Mouse (Mus musculus): ENCODE data around the gene Pheta1. TPM values are rescaled to one million over a fixed set of nuclear protein-coding genes. Genes with fewer than 3 reads are reported as not detected.
A peak's percentile ranks its signal among the peaks of the same experiment; 100 is the strongest.
"Not testable (repeated sequence)": the region's sequence is repeated elsewhere in the genome, so short reads cannot be mapped to it uniquely, and the experiment has no call there.

Gene Pheta1
- polyA plus RNA-seq, 1 experiment from 2014 or later = 0.86 TPM

DNA sequence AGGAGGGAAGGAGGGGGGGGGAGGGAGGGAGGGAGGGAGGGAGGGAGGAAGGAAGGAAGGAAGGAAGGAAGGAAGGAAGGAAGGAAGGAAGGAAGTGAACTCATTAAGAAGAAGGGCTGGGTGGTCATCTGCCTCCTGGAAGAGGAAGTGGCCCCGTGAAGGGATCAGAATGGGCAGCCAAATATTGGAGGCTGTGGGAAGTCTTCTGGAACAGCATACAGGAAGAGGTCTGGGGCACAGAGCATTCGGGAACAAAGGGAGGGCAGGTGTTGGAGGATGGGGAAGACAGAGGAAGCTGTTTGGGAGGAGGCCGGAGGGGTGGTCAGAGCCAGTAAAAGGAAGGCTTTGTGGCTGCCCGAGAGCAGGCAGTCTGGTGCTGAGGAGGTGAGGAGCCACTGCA, 3.4 kb upstream of the Pheta1 start:
- Histone ChIP-seq H3K27ac (peak overlapping the region; percentile 74), H3K4me3 (ENCODE audit: inconsistent target) (no peak overlapping the region), H3K79me2 (ENCODE audit: inconsistent target) (peaks cover 13% of the 10 kb centered on the region; the same call in 1 of the 2 replicates), H3K36me3 (ENCODE audit: inconsistent target) (no peaks in the 10 kb centered on the region)
- 0% methylated on average over 4 of the region's 4 CpGs for WGBS (ENCODE audit: missing documents)

DNA sequence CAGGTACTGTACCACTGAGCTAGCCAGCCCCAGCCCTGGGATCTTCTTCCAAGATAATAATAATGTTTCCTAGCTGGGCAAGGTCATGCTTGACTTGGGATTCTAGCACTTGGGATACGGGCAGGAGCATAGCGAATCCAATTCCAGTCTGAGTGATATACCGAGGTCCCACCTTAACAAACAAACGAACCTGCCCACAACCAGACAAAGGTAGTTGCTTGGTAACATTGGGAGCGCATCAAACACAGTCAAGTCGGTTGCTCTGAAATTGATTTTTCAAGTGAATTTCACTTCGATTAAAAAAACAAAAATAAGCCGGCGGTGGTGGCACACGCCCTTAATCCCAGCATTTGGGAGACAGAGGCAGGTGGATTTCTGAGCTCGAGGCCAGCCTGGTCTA, 2.5 kb upstream of the Pheta1 start:
- H3K79me2 ChIP-seq (ENCODE audit: inconsistent target) = peaks cover 18% of the 10 kb centered on the region; the same call in 1 of the 2 replicates
- WGBS (ENCODE audit: missing documents) = 95% methylated on average over 11 of the region's 11 CpGs
- H3K27ac ChIP-seq = peak overlapping the region; percentile 74
- H3K36me3 ChIP-seq (ENCODE audit: inconsistent target) = no peaks in the 10 kb centered on the region
- no peak overlapping the region for H3K4me3 ChIP-seq (ENCODE audit: inconsistent target)

DNA sequence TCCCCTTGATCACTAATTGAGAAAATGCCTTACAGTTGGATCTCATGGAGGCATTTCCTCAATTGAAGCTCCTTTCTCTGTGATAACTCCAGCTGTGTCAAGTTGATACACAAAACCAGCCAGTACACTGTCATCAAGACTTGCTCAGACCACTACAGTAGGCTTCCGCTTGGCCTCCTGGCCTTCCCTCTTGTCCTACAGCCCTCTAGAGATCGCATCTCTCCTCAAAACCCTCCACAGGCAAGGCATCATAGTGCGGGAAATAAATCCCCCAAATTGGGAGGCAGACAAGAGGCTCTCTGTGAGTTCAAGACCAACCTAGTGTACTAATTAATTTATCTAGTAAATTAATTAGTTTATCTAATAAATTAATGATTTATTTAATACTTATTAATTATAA, 1.5 kb upstream of the Pheta1 start:
- WGBS (ENCODE audit: missing documents) = 94% methylated on average over 3 of the region's 3 CpGs
- not testable (repeated sequence) for H3K36me3 ChIP-seq (ENCODE audit: inconsistent target); H3K4me3 ChIP-seq (ENCODE audit: inconsistent target); H3K27ac ChIP-seq
- H3K79me2 ChIP-seq (ENCODE audit: inconsistent target) = peaks cover 18% of the 10 kb centered on the region; the same call in 1 of the 2 replicates

DNA sequence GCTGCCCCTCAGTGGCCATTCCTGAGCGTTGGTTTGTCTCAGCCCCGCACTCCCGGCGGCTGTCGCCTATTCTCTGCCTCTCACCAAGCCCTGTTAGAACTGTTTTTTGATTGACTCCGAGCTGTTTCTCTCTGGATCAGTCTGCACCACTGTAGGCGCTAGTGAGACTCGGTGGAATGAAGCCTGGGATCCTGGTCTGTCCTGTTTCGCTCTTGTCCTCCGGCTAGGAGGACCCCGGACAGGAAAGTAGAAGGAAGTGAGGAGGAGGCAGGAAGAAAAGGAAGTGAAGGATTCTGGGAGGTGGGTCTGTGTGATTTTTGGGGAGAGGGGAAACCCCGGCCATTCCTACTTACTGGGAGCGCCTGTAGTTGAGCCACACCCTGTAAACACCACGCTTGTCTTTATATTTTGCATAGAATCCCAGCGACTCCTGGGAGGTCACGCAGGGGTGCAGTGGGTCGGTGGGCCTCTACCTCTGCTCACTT, 707 bp upstream of the Pheta1 start:
- WGBS (ENCODE audit: missing documents) = 0% methylated on average over 17 of the region's 17 CpGs

DNA sequence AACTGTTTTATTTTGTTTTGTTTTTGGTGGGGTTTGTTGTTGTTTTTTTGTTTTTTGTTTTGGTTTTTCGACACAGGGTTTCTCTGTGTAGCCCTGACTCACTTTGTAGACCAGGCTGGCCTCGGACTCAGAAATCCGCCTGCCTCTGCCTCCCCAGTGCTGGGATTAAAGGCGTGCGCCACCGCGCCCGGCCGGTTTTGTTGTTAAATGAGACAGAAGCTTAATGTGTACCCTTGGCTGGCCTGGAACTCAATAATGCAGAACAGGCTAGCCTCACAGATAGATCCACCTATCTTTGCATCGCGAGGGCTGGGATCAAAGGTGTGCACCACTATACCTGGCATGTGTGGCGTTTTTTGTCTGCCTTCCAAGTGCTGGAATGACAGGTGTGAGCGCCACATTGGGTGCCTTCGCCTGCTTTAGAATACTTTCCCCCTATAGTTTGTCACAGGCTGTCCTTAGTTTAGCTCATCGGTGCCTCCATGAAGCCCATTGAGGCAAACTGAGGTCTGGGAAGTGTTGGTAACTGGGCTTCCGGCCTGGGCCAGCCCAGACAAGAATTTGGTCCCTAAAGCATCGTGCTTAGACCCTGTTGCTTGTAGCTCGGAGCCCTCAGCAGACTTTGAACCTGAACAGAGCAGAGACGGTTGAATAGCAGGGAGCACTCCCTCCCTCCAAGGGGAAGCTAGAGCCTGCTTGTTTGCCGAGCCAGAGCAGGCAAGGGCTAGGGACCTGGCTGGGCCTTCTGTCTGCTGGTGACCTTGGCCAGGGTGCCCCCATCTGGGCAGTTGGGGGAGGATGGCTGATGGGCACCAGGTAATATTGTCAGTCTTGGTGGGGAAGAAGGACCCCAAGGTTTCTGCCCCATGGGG, 930 bp downstream of the Pheta1 start:
- Histone ChIP-seq H3K4me3 (ENCODE audit: inconsistent target) (peak overlapping the region; percentile 52), H3K79me2 (ENCODE audit: inconsistent target) (peaks cover 18% of the 10 kb centered on the region; the same call in 1 of the 2 replicates), H3K27ac (no peak overlapping the region), H3K36me3 (ENCODE audit: inconsistent target) (peaks cover 7% of the 10 kb centered on the region; the same call in 1 of the 2 replicates)
- 69% methylated on average over 20 of the region's 20 CpGs for WGBS (ENCODE audit: missing documents)

More for the DNA sequence above, 707 bp upstream of the Pheta1 start:
- H3K36me3 ChIP-seq (ENCODE audit: inconsistent target) = no peaks in the 10 kb centered on the region
- H3K4me3 ChIP-seq (ENCODE audit: inconsistent target) = peak overlapping the region; percentile 60
- H3K79me2 ChIP-seq (ENCODE audit: inconsistent target) = peaks cover 18% of the 10 kb centered on the region; the same call in 1 of the 2 replicates
- H3K27ac ChIP-seq = peak overlapping the region; percentile 77

DNA sequence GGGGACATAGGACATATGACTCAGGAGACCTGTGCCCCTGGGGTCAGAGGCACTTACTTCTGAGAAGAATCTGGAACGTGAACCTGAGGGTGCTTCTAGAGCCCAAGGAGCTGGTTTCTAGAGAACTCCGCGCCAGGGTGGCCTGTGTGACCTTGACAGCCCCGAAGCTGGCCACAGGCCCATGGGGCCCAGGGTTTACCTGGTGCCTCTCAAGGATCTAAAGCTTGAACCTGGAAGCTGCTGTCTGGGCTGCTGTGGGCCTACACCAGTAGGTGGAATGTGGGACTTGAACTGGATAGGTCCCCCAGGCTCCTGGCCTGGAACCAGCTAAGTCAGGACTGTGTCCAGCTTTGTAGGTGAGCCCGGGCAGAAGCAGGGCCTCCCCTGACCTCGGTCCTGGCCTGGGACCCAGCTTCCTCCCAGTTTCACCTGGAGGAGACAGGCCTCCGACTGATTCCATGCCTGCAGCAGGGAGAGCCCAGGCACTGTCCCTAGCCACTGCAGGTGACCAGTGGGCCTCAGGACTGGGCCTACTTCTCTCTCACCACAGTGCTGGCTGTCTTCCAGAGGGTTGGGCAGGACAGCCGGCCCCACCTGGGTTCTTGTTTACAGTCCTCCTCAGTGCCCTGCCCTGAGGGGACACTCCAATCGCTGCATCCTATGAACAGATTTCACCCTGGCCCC, 4.7 kb downstream of the Pheta1 start:
- H3K4me3 ChIP-seq (ENCODE audit: inconsistent target) = no peak overlapping the region
- H3K36me3 ChIP-seq (ENCODE audit: inconsistent target) = peaks cover 7% of the 10 kb centered on the region; the same call in 1 of the 2 replicates
- peaks cover 18% of the 10 kb centered on the region; the same call in 1 of the 2 replicates for H3K79me2 ChIP-seq (ENCODE audit: inconsistent target)
- 94% methylated on average over 9 of the region's 9 CpGs for WGBS (ENCODE audit: missing documents)
- no peak overlapping the region for H3K27ac ChIP-seq

DNA sequence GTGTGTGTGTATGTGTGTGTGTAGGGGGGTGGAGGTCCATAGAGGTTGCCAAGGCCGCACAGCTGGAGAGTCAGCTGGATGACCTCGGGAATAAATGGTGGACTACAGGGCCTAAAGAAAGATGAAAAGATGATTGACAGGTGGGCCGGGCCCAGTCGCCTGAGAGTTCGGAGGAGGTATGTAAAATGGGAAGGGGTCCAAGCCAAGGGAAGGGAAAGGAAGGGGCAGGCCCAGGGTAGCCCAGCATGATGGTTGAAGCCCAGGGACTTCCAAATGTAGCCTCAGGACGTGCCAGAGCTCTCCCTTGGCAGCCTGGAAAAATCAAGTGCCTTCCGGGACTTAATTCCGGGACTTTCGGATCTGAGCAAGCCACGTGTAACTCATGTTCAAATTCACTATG, 6.0 kb downstream of the Pheta1 start:
- peaks cover 7% of the 10 kb centered on the region; the same call in 1 of the 2 replicates for H3K36me3 ChIP-seq (ENCODE audit: inconsistent target)
- no peak overlapping the region for H3K4me3 ChIP-seq (ENCODE audit: inconsistent target)
- WGBS (ENCODE audit: missing documents) = 92% methylated on average over 10 of the region's 10 CpGs
- peaks cover 11% of the 10 kb centered on the region; the same call in 1 of the 2 replicates for H3K79me2 ChIP-seq (ENCODE audit: inconsistent target)
- no peak overlapping the region for H3K27ac ChIP-seq

DNA sequence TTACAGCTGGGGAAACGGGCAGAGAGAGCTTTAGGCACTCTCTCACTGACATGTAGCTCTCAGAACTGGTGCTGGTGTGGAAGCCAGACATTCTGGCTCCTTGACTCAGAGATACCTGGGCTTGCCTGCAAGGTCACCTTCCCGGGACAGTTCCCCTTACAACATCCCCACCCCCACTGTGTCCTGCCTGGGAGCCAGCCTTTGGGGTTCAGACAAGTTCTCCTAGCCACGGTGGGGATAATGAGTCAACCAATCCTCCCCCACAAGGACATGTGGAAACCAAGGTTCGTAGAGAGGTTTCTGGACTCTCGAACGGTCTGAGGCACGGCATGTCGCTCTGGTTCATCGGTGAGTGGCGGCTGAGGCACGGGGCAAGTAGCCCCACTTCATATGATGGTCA, 8.0 kb downstream of the Pheta1 start:
- Histone ChIP-seq H3K79me2 (ENCODE audit: inconsistent target) (no peaks in the 10 kb centered on the region), H3K36me3 (ENCODE audit: inconsistent target) (peaks cover 7% of the 10 kb centered on the region; the same call in 1 of the 2 replicates)
- WGBS (ENCODE audit: missing documents) = 81% methylated on average over 11 of the region's 11 CpGs

DNA sequence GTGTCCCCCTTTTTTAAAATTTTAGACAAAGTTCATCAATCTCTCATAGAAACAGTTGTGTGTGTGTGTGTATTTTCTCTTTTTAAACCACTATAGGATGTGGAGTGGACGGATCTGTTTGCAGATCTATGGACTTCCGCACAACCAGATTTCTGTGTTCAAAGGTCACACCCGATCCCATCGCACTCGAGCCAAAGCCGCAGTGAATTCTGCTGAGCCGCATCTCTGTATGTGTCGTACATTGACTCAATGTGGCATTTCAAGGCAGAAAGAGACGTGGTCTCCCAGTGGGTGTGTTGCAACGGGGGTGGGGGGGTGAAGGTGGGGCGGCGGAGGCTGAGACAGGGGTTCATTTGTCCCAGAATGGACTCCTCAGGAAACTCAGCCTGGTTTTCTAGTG, 9.6 kb downstream of the Pheta1 start:
- no peak overlapping the region for H3K4me3 ChIP-seq (ENCODE audit: inconsistent target)
- H3K27ac ChIP-seq = no peak overlapping the region
- H3K36me3 ChIP-seq (ENCODE audit: inconsistent target) = peaks cover 5% of the 10 kb centered on the region; the same call in 1 of the 2 replicates
- 82% methylated on average over 11 of the region's 12 CpGs for WGBS (ENCODE audit: missing documents)
- no peaks in the 10 kb centered on the region for H3K79me2 ChIP-seq (ENCODE audit: inconsistent target)

More for the DNA sequence above, 8.0 kb downstream of the Pheta1 start:
- Histone ChIP-seq H3K4me3 (ENCODE audit: inconsistent target) (no peak overlapping the region), H3K27ac (no peak overlapping the region)

DNA sequence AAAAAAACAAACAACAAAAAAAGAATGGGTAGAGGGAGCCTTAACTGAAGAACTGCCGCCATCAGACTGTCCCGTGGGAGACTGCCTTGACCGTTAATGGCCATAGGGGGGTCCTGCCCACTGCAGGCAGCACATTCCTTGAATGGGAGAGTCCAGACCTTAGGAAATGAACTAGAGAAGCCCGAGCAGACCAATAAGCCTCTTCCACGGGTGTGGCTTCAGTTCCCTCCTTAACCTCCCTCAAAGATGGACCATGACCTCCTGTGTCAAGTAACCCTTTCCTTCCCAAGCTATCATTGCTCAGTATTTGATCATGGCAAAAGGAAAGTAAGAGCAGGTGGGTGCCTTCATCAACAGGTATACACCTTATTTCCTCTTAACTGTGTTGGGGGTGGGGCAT, 13.2 kb downstream of the Pheta1 start:
- Histone ChIP-seq H3K36me3 (ENCODE audit: inconsistent target) (no peaks in the 10 kb centered on the region), H3K27ac (no peak overlapping the region), H3K4me3 (ENCODE audit: inconsistent target) (no peak overlapping the region), H3K79me2 (ENCODE audit: inconsistent target) (no peaks in the 10 kb centered on the region)
- WGBS (ENCODE audit: missing documents) = 56% methylated on average over 5 of the region's 5 CpGs

DNA sequence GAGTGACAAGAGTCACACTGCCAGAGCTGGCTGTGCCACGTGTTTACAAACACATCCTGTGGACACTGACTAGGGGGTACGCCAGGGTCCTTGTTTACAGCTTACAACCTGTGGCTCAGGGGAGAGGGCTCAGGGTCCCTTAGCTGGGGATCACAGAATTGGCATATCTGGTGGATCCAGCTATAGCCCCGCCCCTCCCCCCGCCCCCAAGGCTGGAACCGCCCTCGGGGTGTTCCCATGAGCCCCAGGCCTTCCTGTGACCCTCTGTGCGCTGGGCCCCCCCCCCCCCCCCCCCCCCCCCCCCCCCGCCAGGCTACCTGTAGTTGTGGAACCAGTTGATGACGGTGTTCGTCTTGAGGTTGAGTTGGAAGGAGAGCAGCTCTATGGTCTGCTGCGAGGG, 15.5 kb downstream of the Pheta1 start:
- H3K79me2 ChIP-seq (ENCODE audit: inconsistent target) = no peaks in the 10 kb centered on the region
- H3K36me3 ChIP-seq (ENCODE audit: inconsistent target) = no peaks in the 10 kb centered on the region
- H3K4me3 ChIP-seq (ENCODE audit: inconsistent target) = no peak overlapping the region
- no peak overlapping the region for H3K27ac ChIP-seq
- WGBS (ENCODE audit: missing documents) = 47% methylated on average over 9 of the region's 11 CpGs

DNA sequence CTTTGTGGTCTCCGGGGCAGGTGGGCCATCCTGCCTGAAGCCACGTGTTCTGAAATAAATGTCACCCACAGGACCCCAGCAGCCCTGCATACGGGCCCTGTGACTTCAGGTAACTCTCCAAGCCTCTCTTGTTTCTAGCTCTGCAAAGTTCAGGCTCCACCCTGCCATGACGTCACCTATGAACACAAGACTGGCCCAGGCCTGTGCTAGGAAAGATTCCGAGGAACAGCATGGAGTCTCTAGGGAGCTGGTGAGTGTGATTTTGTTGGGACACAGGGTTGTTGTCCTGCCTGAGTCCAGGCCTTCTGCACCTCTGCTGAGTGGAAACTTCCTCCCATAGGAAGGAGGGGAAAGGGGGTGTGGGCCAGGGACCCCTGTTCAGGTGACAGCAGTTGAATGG, 19.2 kb downstream of the Pheta1 start:
- H3K79me2 ChIP-seq (ENCODE audit: inconsistent target) = no peaks in the 10 kb centered on the region
- no peak overlapping the region for H3K27ac ChIP-seq
- no peaks in the 10 kb centered on the region for H3K36me3 ChIP-seq (ENCODE audit: inconsistent target)
- H3K4me3 ChIP-seq (ENCODE audit: inconsistent target) = no peak overlapping the region
- 91% methylated on average over 5 of the region's 5 CpGs for WGBS (ENCODE audit: missing documents)

DNA sequence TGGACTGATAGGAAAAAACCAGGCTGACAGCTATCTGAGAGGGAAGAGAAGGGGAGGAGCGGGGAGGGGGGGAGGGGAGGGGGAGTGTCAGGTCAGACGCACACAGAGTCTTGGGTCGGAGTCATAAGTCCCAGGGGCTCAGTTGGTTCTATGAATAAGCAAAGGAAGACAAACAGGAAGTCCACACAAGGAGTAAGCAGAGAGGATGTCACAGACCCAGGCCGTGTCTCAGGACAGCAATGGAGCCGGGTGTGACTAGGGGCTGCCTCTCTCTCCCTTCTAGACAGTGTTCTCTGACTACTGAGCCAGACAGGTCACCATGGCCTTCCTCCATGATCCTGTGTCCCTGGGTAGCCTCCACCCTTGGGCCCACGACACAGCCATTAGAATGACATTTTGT, 22.0 kb downstream of the Pheta1 start:
- 69% methylated on average over 6 of the region's 6 CpGs for WGBS (ENCODE audit: missing documents)
- H3K4me3 ChIP-seq (ENCODE audit: inconsistent target) = no peak overlapping the region
- no peaks in the 10 kb centered on the region for H3K79me2 ChIP-seq (ENCODE audit: inconsistent target)
- no peaks in the 10 kb centered on the region for H3K36me3 ChIP-seq (ENCODE audit: inconsistent target)
- no peak overlapping the region for H3K27ac ChIP-seq

DNA sequence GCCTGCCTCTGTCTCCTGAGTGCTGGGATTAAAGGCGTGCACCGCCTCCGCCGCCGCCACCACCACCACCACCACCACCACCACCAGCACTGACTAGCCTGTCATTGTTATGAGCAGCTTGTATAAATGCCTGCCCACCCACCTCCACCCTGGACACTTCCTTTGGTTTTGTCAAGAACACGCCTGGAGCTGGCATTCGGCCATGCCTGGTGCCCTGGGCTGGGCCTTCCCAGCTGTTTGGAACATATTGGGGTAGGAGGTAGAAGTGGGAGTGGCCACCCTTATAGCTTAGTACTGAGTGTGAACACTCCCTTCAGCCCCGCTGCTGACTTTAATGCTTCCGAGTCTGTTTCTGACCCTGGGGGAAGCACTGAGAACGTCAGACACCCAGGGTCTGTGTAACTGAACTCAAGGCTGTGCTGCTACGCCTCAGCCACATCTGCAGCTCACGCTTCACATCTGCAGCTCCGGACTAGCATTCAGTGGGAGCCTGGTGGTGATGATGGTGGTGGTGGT, 22.8 kb downstream of the Pheta1 start:
- 80% methylated on average over 13 of the region's 13 CpGs for WGBS (ENCODE audit: missing documents)

More for the DNA sequence above, 22.8 kb downstream of the Pheta1 start:
- Histone ChIP-seq H3K4me3 (ENCODE audit: inconsistent target) (no peak overlapping the region), H3K36me3 (ENCODE audit: inconsistent target) (no peaks in the 10 kb centered on the region), H3K27ac (no peak overlapping the region), H3K79me2 (ENCODE audit: inconsistent target) (no peaks in the 10 kb centered on the region)

Data from macrophage (primary cell).